Mouse (Mus musculus) inflammation-experienced regulatory T-cells (primary cell): Measurements from ENCODE around the gene Zfp169. TPM values are rescaled to one million over a fixed set of nuclear protein-coding genes. Genes with fewer than 3 reads are reported as not detected.

Source experiments
- polyA plus RNA-seq, 2 experiments: library from polyadenylated mRNA; unstranded; fragments of 100-300 nt; shearing (Covaris generic); gene quantifications; one replicate each; pipeline ENCODE4 v1.2.1; 2017

The Zfp169 gene
- 10 to 100 TPM; 10.5 to 12.2 TPM for polyA plus RNA-seq

GRCm38 (mm10) chr13:48513003-48513929 is at the start of gene Zfp169, which contains the start of gene A830005F24Rik:
Gene Zfp169 (minus strand): TSS chr13:48513451.
Gene A830005F24Rik (plus strand): TSS chr13:48513570.

Other genes with a start within 250 kb of the Zfp169 start
- gene A830005F24Rik, start 119 bp upstream of the Zfp169 start, polyA plus RNA-seq = 1 to 10 TPM; 1.8 TPM
- 1 to 10 TPM; 4.4 to 5.9 TPM for gene Ptpdc1, start 112.2 kb upstream of the Zfp169 start, polyA plus RNA-seq
- not detected for gene Barx1, start 149.5 kb upstream of the Zfp169 start, polyA plus RNA-seq